Mouse (Mus musculus) G1E (cell line): ENCODE results near the gene Tsga8. TPM values are rescaled to one million over a fixed set of nuclear protein-coding genes. Genes with fewer than 3 reads are reported as not detected.

Experiments
- ATAC-seq: 2 replicates; pipeline ENCODE4 v1.8.0; 2016; ENCODE audit warnings: mild to moderate bottlenecking; ENCODE audit not compliant: insufficient number of reproducible peaks, poor library complexity, low FRiP score, severe bottlenecking; ENCODE audit errors: extremely low read depth
- DNase-seq: peaks from one replicate; pipeline ENCODE4 v3.0.0; 2012; ENCODE audit warnings: low spot score
- H3K27me3 ChIP-seq: 2 replicates; pipeline ENCODE4 v1.6.1; 2012; ENCODE audit warnings: mild to moderate bottlenecking, low read length, inconsistent platforms; ENCODE audit not compliant: insufficient read depth
- H3K36me3 ChIP-seq: replicated peaks from 2 replicates; pipeline ENCODE3; 2012; ENCODE audit warnings: mild to moderate bottlenecking, inconsistent platforms
- H3K4me1 ChIP-seq: 2 replicates; pipeline ENCODE4 v1.6.1; 2012; ENCODE audit warnings: low read depth, low read length, inconsistent platforms, mixed read lengths; ENCODE audit not compliant: insufficient read depth
- H3K4me3 ChIP-seq: 2 replicates; pipeline ENCODE4 v1.5.1; 2012; ENCODE audit warnings: low read depth, mild to moderate bottlenecking, inconsistent platforms, low read length, moderate library complexity, mixed read lengths
- H3K9me3 ChIP-seq: replicated peaks from 2 replicates; pipeline ENCODE4 v1.6.1; 2012; ENCODE audit warnings: inconsistent platforms
- CTCF ChIP-seq: IDR thresholded peaks from 2 replicates; pipeline ENCODE4 v1.5.1; 2012; ENCODE audit warnings: low read depth, low read length, inconsistent platforms, mixed read lengths
- GATA1 ChIP-seq: IDR thresholded peaks from 2 replicates; pipeline ENCODE4 v1.6.1; 2012; ENCODE audit warnings: borderline replicate concordance, low read length, inconsistent platforms, mixed read lengths
- GATA2 ChIP-seq: IDR thresholded peaks from 2 replicates; pipeline ENCODE4 v1.6.1; 2012; ENCODE audit warnings: low read depth, low read length, inconsistent platforms, borderline replicate concordance
- POLR2AphosphoS5 ChIP-seq: IDR thresholded peaks from 2 replicates; pipeline ENCODE4 v1.6.1; 2012; ENCODE audit warnings: low read depth, low read length, inconsistent platforms; ENCODE audit not compliant: insufficient replicate concordance
- TAL1 ChIP-seq: conservative IDR thresholded peaks from 2 replicates; pipeline ENCODE4 v1.6.1; 2012; ENCODE audit warnings: low read depth, low read length, inconsistent platforms, mixed read lengths
- polyA plus RNA-seq: library from polyadenylated mRNA; stranded (reverse); fragments of >175 nt; gene quantifications from 2 replicates; pipeline ENCODE4 v1.2.3, GENCODE M21; 2012
- total RNA-seq, 2 experiments: library from RNA; stranded (forward) in 1 of 2; stranded (reverse) in 1 of 2; fragments of 200-1000 nt in 1 of 2; fragments of >200 nt in 1 of 2; fragmentation: Nextera tagmentation in 1 of 2; gene quantifications; 2 replicates each; pipeline ENCODE4 v1.2.3; 2014 to 2017

The Tsga8 gene
- total RNA-seq (2014; fragmentation: Nextera tagmentation), result not detected in 2 replicates
- not detected in 2 replicates for total RNA-seq (2017)
- not detected in 2 replicates for polyA plus RNA-seq

- ATAC-seq, result no peak
- TF ChIP-seq POLR2AphosphoS5 (no peak), GATA1 (no peak), GATA2 (no peak), TAL1 (no peak), CTCF (no peak)
Measured at GRCm38 (mm10) chrX:83487598-83487997, at the start of gene Tsga8. Tsga8 (minus strand) TSS chrX:83487924.

More at GRCm38 (mm10) chrX:83487598-83487997, at the start of gene Tsga8:
- no peak within 1 kb of the TSS for H3K4me3 ChIP-seq
- no peaks in the 10 kb centered on the region for H3K27me3 ChIP-seq
- peaks cover 6% of the 10 kb centered on the region for H3K9me3 ChIP-seq
- H3K36me3 ChIP-seq, result no peaks in the 10 kb centered on the region
- no peaks in the 10 kb centered on the region for H3K4me1 ChIP-seq
- no peak for DNase-seq
